Mouse (Mus musculus) midbrain, embryonic 12.5 days (tissue): ENCODE results near the gene Krt80. TPM values are rescaled to one million over a fixed set of nuclear protein-coding genes. Genes with fewer than 3 reads are reported as not detected.

Experiments used
- ATAC-seq: fragments of 200-750 bp; cut with Nextera tagmentation; 2 replicates; pipeline ENCODE4 v1.8.0; 2017; ENCODE audit warnings: low read depth, moderate TSS enrichment, moderate library complexity; ENCODE audit not compliant: low FRiP score
- H3K27ac ChIP-seq: fragments of 300-500 bp; sonication (generic); replicated peaks from 2 replicates; pipeline ENCODE4 v1.5.1; 2016; ENCODE audit warnings: mild to moderate bottlenecking
- H3K27me3 ChIP-seq: fragments of 300-500 bp; sonication (generic); 2 replicates; pipeline ENCODE4 v1.6.1; 2016; ENCODE audit warnings: mild to moderate bottlenecking
- H3K36me3 ChIP-seq: fragments of 300-500 bp; sonication (generic); 2 replicates; pipeline ENCODE4 v1.6.1; 2016
- H3K4me1 ChIP-seq: fragments of 300-500 bp; sonication (generic); 2 replicates; pipeline ENCODE4 v1.6.1; 2016
- H3K4me2 ChIP-seq: fragments of 300-500 bp; sonication (generic); replicated peaks from 2 replicates; pipeline ENCODE4 v1.6.1; 2016; ENCODE audit warnings: mild to moderate bottlenecking, moderate library complexity
- H3K4me3 ChIP-seq: fragments of 300-500 bp; sonication (generic); 2 replicates; pipeline ENCODE4 v1.5.1; 2016; ENCODE audit warnings: mild to moderate bottlenecking
- H3K9ac ChIP-seq: fragments of 300-500 bp; sonication (generic); replicated peaks from 2 replicates; pipeline ENCODE4 v1.6.1; 2016; ENCODE audit warnings: mild to moderate bottlenecking, moderate library complexity
- H3K9me3 ChIP-seq: fragments of 300-500 bp; sonication (generic); 2 replicates; pipeline ENCODE4 v1.6.1; 2016; ENCODE audit warnings: mild to moderate bottlenecking
- WGBS: fragments of 180-500 bp; shearing (Covaris S2); methylation state at CpG from one replicate; pipeline ENCODE4 v1.1.7; 2016; 5-methylcytosine and 5-hydroxymethylcytosine counted together
- polyA plus RNA-seq: library from polyadenylated mRNA; unstranded; fragments of >200 nt; fragmentation: Nextera tagmentation; extraction: Ambion mirVana; gene quantifications from 2 replicates; pipeline ENCODE4 v1.2.1, GENCODE M21; 2016

Gene Krt80
- polyA plus RNA-seq, 1 experiment from 2014 or later: 0.18 TPM

DNA sequence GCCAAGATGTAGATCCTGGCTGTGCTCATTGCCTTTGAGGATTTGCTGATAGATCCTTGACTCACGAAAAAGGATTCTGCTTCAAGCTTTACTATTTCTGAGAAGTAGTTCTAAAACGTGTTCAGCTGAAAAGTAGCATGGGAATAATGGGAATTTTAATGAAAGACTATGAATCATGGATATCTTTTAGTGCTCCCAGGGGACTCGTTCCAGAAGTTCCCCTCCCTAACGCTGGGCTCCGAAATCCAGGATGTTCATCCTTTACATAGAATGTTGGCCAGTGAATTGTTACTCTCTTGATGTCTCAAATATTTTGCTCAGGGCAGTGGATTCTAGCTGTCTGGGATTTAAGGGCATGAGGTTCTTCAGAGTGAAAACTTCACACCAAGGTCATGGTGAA is 22.3 kb upstream of the Krt80 start:
- ATAC-seq: no peak
- 89% methylated on average over 5 of the region's 5 CpGs for WGBS
- no peak overlapping the region for H3K9ac ChIP-seq
- H3K27me3 ChIP-seq: no peaks in the 10 kb centered on the region
- H3K4me2 ChIP-seq: no peak overlapping the region
- H3K4me3 ChIP-seq: no peak overlapping the region
- H3K9me3 ChIP-seq: no peaks in the 10 kb centered on the region
- no peak overlapping the region for H3K27ac ChIP-seq
- no peaks in the 10 kb centered on the region for H3K36me3 ChIP-seq
- no peaks in the 10 kb centered on the region for H3K4me1 ChIP-seq

DNA sequence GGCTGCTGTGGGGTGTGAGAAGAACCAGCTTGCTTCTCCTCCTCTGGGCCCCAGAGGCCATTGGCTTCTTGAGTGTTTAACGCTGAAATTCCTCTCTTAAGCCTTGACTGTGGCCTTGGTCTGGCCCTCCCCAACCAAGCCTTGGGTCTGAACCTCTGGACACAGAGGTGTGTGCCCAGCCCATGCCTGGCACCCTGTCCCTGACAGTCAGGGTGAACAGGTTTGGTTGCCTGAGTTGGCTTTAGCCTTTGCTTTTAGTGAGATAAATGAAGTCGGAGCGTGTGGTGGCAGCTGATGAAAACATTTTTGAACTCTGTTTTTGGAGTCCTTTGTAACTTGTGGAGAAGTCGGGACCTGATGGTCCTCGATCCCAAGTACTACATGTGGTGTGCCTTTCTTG is 20.2 kb upstream of the Krt80 start:
- Histone ChIP-seq H3K27me3 (no peaks in the 10 kb centered on the region), H3K4me3 (no peak overlapping the region), H3K4me2 (no peak overlapping the region), H3K9ac (no peak overlapping the region), H3K27ac (no peak overlapping the region), H3K9me3 (no peaks in the 10 kb centered on the region), H3K4me1 (no peaks in the 10 kb centered on the region), H3K36me3 (no peaks in the 10 kb centered on the region)
- WGBS: 92% methylated on average over 5 of the region's 5 CpGs
- ATAC-seq: no peak

- H3K4me2 ChIP-seq: no peak overlapping the region
- no peak for ATAC-seq
- H3K27ac ChIP-seq: no peak overlapping the region
- no peaks in the 10 kb centered on the region for H3K27me3 ChIP-seq
- no peaks in the 10 kb centered on the region for H3K9me3 ChIP-seq
- no peaks in the 10 kb centered on the region for H3K4me1 ChIP-seq
- no peak overlapping the region for H3K9ac ChIP-seq
- 66% methylated on average over 5 of the region's 5 CpGs for WGBS
- H3K4me3 ChIP-seq: no peak overlapping the region
- no peaks in the 10 kb centered on the region for H3K36me3 ChIP-seq
Observed at GRCm38 (mm10) chr15:101388034-101388541, 18.1 kb upstream of the Krt80 start.

GRCm38 (mm10) chr15:101387176-101387575 is 17.2 kb upstream of the Krt80 start:
- Histone ChIP-seq H3K27ac (no peak overlapping the region), H3K4me2 (no peak overlapping the region), H3K4me1 (no peaks in the 10 kb centered on the region), H3K36me3 (no peaks in the 10 kb centered on the region), H3K4me3 (no peak overlapping the region), H3K27me3 (no peaks in the 10 kb centered on the region), H3K9ac (no peak overlapping the region), H3K9me3 (no peaks in the 10 kb centered on the region)
- no peak for ATAC-seq
- WGBS: 65% methylated on average over 3 of the region's 3 CpGs

DNA sequence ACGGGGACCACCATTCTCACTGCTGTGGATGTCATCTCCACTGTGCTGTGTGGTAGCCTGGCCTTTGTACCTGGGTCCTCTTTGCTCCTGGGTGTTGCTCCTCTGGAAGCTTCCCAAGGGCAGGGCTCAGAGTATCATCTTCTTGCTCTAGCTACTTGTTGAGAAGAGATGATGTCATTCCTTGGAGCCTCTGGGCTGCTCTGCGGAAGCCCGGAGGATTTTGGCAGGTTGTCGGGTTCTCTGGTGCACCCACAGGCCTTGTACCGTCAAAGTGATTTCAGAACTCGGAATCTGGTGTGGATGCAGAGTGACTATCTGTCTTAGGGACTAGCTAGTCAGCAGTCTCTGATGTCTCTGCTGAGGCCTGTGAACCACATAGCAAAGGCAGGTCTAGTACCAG is 15.1 kb upstream of the Krt80 start:
- no peaks in the 10 kb centered on the region for H3K9me3 ChIP-seq

DNA sequence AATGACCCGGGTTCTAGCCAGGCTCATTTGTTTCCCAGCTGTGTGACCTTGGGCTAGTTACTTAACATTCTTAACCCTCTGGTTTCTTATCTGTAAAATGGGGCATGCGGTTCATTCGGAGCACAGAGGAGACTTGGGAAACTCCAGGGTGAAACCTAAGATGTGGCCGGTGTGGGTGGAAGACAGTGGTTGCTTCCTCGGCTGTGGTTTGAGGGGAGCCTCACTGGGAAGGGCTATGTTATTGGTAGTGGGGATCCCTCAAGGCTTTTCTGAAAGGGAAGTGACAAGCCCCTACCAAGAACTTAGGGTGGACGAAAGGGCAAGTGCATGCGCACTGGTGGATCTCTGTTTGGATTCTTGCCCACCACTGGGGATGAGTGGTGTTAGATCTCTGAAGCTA is 14.6 kb upstream of the Krt80 start:
- H3K9me3 ChIP-seq: no peaks in the 10 kb centered on the region
- H3K4me2 ChIP-seq: no peak overlapping the region

More for the DNA sequence above, 15.1 kb upstream of the Krt80 start:
- WGBS: 90% methylated on average over 6 of the region's 6 CpGs
- no peak for ATAC-seq
- H3K4me1 ChIP-seq: 0 out of 2 replicates have a peak, but pooled peaks cover 2% of the 10 kb centered on the region
- no peak overlapping the region for H3K9ac ChIP-seq
- H3K27me3 ChIP-seq: no peaks in the 10 kb centered on the region
- H3K4me3 ChIP-seq: no peak overlapping the region
- no peak overlapping the region for H3K4me2 ChIP-seq
- H3K27ac ChIP-seq: no peak overlapping the region
- H3K36me3 ChIP-seq: no peaks in the 10 kb centered on the region

DNA sequence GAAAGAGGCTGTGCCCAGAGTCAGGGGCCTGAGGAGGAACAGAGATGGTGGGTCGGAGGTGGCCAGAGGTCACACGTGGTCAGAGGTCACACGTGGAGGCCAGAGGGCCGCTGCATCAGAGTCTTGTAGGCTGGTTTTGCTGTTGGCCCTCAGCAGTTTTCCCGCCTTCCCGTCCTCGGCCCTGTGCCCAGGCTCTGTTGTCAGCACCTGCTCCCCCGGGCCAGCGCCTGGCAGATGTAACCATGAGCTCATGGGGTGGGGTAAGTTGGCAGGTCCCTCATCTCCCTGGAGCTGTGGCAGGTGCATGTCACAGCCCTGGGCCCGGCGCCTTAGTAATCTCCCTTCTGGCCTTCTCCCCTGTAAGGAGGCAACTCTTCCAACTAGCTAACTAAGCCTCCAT is 12.8 kb upstream of the Krt80 start:
- no peak overlapping the region for H3K4me2 ChIP-seq
- 0 out of 2 replicates have a peak, but pooled peaks cover 2% of the 10 kb centered on the region for H3K4me1 ChIP-seq
- H3K9me3 ChIP-seq: no peaks in the 10 kb centered on the region
- ATAC-seq: no peak
- no peaks in the 10 kb centered on the region for H3K27me3 ChIP-seq
- H3K27ac ChIP-seq: no peak overlapping the region
- no peak overlapping the region for H3K4me3 ChIP-seq
- H3K9ac ChIP-seq: no peak overlapping the region
- H3K36me3 ChIP-seq: no peaks in the 10 kb centered on the region
- 85% methylated on average over 11 of the region's 11 CpGs for WGBS

More for the DNA sequence above, 14.6 kb upstream of the Krt80 start:
- no peak overlapping the region for H3K9ac ChIP-seq
- H3K4me1 ChIP-seq: 0 out of 2 replicates have a peak, but pooled peaks cover 2% of the 10 kb centered on the region
- H3K27ac ChIP-seq: no peak overlapping the region
- no peak overlapping the region for H3K4me3 ChIP-seq
- H3K36me3 ChIP-seq: no peaks in the 10 kb centered on the region
- WGBS: 90% methylated on average over 7 of the region's 7 CpGs
- H3K27me3 ChIP-seq: no peaks in the 10 kb centered on the region
- ATAC-seq: no peak

GRCm38 (mm10) chr15:101381758-101382157 is 11.8 kb upstream of the Krt80 start:
- whole genome bisulfite sequencing: 61% methylated on average over 9 of the region's 9 CpGs
- no peak for ATAC-seq

DNA sequence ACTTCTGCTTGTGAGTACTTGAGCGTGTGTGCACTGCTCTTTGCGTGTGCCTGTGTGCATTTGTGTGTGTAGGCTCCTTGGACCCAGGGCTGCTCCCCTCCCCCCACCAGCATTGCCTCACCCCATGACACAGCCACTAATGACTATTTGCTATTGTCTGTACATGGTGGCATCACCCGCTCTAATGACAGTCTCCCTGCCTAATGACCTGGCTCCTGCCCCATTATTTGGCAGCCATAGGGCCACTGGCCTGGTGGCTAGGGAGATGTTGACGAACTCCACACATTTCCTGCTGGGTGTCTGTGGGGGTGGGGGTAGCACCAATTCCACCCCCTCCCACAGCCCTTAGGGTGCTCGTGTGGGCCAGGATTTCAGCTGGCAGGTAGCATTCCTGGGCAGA is 8.7 kb upstream of the Krt80 start:
- Histone ChIP-seq H3K27ac (no peak overlapping the region), H3K4me1 (0 out of 2 replicates have a peak, but pooled peaks cover 2% of the 10 kb centered on the region), H3K27me3 (no peaks in the 10 kb centered on the region), H3K9me3 (no peaks in the 10 kb centered on the region), H3K4me3 (no peak overlapping the region), H3K36me3 (no peaks in the 10 kb centered on the region), H3K4me2 (no peak overlapping the region), H3K9ac (no peak overlapping the region)
- ATAC-seq: no peak
- 76% methylated on average over 5 of the region's 5 CpGs for WGBS

More at GRCm38 (mm10) chr15:101381758-101382157, 11.8 kb upstream of the Krt80 start:
- no peak overlapping the region for H3K4me3 ChIP-seq
- H3K9ac ChIP-seq: no peak overlapping the region
- H3K27ac ChIP-seq: no peak overlapping the region
- no peaks in the 10 kb centered on the region for H3K9me3 ChIP-seq
- H3K27me3 ChIP-seq: no peaks in the 10 kb centered on the region
- H3K4me1 ChIP-seq: 0 out of 2 replicates have a peak, but pooled peaks cover 2% of the 10 kb centered on the region
- H3K4me2 ChIP-seq: no peak overlapping the region
- no peaks in the 10 kb centered on the region for H3K36me3 ChIP-seq

DNA sequence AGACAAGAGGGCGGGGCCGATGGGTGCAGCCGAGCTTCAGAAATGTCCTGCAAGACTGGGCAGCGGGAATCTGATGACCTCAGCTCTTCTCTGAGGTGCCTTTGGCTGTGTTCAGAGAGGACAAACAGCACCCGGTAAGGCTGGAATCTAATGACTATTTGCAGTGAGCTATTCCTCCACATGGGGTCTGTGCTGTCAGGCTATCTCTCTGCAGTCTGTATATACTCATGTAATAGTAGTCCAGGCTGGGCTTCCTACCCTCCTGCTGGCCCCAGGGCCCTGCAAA is 6.8 kb upstream of the Krt80 start:
- Histone ChIP-seq H3K4me1 (0 out of 2 replicates have a peak, but pooled peaks cover 2% of the 10 kb centered on the region), H3K4me2 (no peak overlapping the region), H3K36me3 (no peaks in the 10 kb centered on the region), H3K27me3 (no peaks in the 10 kb centered on the region), H3K9me3 (no peaks in the 10 kb centered on the region), H3K27ac (no peak overlapping the region), H3K9ac (no peak overlapping the region), H3K4me3 (no peak overlapping the region)
- no peak for ATAC-seq
- 73% methylated on average over 5 of the region's 5 CpGs for WGBS

DNA sequence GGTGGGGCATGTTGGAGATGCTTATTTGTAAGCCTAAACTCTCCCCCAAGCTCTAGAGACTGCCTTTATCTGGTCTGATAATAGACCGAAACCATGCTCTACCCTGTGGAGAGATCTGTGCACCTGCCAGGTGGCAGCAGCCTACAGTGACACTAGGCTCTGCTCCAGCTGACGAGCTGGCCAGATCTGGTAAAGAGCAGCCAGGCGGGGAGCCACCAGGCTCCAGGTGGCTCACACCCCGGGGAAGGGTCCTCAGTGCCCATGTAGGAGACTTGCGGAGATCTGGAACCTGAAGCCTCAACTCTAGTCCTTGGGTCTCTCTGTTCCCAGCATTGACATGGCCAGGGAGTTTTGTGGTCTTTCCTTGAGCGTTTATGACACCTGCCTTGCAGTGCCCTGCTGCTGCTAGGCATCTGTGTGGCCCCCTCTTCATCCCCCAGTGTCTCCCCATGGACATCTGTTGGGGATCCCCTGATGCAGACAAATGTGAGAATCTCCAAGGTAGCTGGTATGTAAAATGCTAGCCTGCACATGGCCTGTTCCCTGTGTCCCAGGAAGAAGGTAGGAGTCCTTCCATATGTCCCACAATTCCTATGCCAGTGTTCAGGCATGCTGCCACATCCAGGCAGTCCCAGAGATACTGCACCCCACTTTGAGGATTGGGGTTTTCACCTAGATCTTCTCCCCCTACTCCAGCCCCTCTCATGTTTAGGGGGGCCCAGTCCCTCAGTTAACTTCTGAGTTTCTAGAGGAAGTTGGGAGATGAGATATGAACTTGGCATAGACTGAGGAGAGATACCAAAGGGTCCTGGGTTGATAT is 6.2 kb upstream of the Krt80 start:
- no peaks in the 10 kb centered on the region for H3K36me3 ChIP-seq
- H3K4me2 ChIP-seq: no peak overlapping the region
- H3K9ac ChIP-seq: no peak overlapping the region
- H3K27ac ChIP-seq: no peak overlapping the region
- no peaks in the 10 kb centered on the region for H3K4me1 ChIP-seq
- ATAC-seq: no peak
- no peak overlapping the region for H3K4me3 ChIP-seq
- 72% methylated on average over 6 of the region's 6 CpGs for WGBS
- H3K9me3 ChIP-seq: no peaks in the 10 kb centered on the region
- no peaks in the 10 kb centered on the region for H3K27me3 ChIP-seq

- Histone ChIP-seq H3K4me3 (no peak overlapping the region), H3K36me3 (no peaks in the 10 kb centered on the region), H3K4me2 (no peak overlapping the region), H3K9me3 (no peaks in the 10 kb centered on the region), H3K9ac (no peak overlapping the region), H3K4me1 (0 out of 2 replicates have a peak, but pooled peaks cover 3% of the 10 kb centered on the region), H3K27me3 (no peaks in the 10 kb centered on the region), H3K27ac (no peak overlapping the region)
- ATAC-seq: no peak
- 80% methylated on average over 4 of the region's 4 CpGs for WGBS
Observed at GRCm38 (mm10) chr15:101374879-101375278, 4.9 kb upstream of the Krt80 start.
